Comparison of ENCODE assay signal across 16 mouse cellular contexts in the genomic region with DNA sequence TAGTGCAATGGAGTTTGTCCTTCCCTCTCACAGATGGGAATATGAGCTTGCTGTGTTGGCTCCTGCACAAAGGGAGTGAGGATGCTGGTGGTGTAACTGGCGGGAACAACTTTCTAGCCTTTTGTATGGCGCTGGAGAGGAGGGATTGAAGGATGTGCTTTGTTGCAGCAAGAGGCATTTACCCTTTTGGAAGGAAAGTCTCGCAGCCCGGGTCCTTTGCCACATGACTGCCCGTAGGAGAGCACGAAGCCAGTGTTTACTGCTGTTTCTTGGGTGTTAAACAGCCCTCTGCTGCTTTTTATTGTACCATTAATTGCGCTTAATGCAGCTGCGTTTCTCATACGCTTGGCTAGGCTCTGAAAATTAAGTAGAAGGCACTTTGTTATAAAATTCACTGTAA.
A peak's percentile ranks its signal among the peaks of the same experiment; 100 is the strongest.
DNase-seq lines count a peak whose midpoint lies in the region; ATAC-seq and TF ChIP-seq lines count a peak whose summit lies in the region.
"Had no signal": no experiment of that assay in that cellular context is flagged by ENCODE, and none has a peak within 500 bp of the region (broad histone marks: within the 10 kb centered on the region; RNA-seq: fewer than 3 reads in every experiment).

No protein-coding gene starts in this region.

- no peaks in the 10 kb centered on the region for H3K27me3 ChIP-seq in forebrain, postnatal 0 days (ENCODE audit: insufficient read depth, low read length)
- no peaks in the 10 kb centered on the region; the same call in 1 of the 2 replicates for H3K27me3 ChIP-seq in limb, embryonic 14.5 days (ENCODE audit: control insufficient read depth, insufficient read depth, low read length)
- H3K27me3 ChIP-seq: heart, embryonic 13.5 days; intestine, embryonic 15.5 days; liver, embryonic 12.5 days had no signal

- H3K27ac ChIP-seq in layer of hippocampus, adult 2 months, result peak overlapping the region; percentile 29; the same call in 1 of the 2 replicates
- no peak overlapping the region for H3K27ac ChIP-seq in forebrain, postnatal 0 days (ENCODE audit: low read depth, low read length)
- H3K27ac ChIP-seq in limb, embryonic 14.5 days (replicated peaks; ENCODE audit: low read depth, low read length), result no peak overlapping the region
- H3K27ac ChIP-seq in gastrocnemius, adult 2 months, result no peak overlapping the region
- H3K27ac ChIP-seq: heart, embryonic 13.5 days; intestine, embryonic 15.5 days; liver, embryonic 12.5 days; macrophage had no signal

- TF ChIP-seq CTCF in layer of hippocampus, adult 2 months (conservative IDR thresholded peaks at IDR 0.05), result no peak
- no peak for TF ChIP-seq CTCF in forebrain, postnatal 0 days (IDR thresholded peaks at IDR 0.05; ENCODE audit: low read depth)
- TF ChIP-seq CTCF in gastrocnemius, adult 2 months (IDR thresholded peaks at IDR 0.05), result no peak

- H3K4me1 ChIP-seq in forebrain, postnatal 0 days (ENCODE audit: insufficient read depth), result peaks cover 6% of the 10 kb centered on the region; the same call in 1 of the 2 replicates
- peaks cover 18% of the 10 kb centered on the region for H3K4me1 ChIP-seq in limb, embryonic 14.5 days (ENCODE audit: control insufficient read depth, insufficient read depth, low read length)
- H3K4me1 ChIP-seq: heart, embryonic 13.5 days; intestine, embryonic 15.5 days; liver, embryonic 12.5 days had no signal

- no peak overlapping the region for H3K9ac ChIP-seq in forebrain, postnatal 0 days
- no peak overlapping the region for H3K9ac ChIP-seq in limb, embryonic 14.5 days (ENCODE audit: low read depth, low read length, severe bottlenecking)
- H3K9ac ChIP-seq: heart, embryonic 13.5 days; intestine, embryonic 15.5 days; liver, embryonic 12.5 days had no signal

- intact Hi-C loops in gastrocnemius, adult 2 months (cut with DNase I), result no loop called here

- H3K36me3 ChIP-seq in forebrain, postnatal 0 days (ENCODE audit: insufficient read depth), result no peaks in the 10 kb centered on the region
- no peaks in the 10 kb centered on the region for H3K36me3 ChIP-seq in limb, embryonic 14.5 days (ENCODE audit: control insufficient read depth, insufficient read depth, low read length)
- H3K36me3 ChIP-seq: heart, embryonic 13.5 days; intestine, embryonic 15.5 days; liver, embryonic 12.5 days had no signal

- ATAC-seq in forebrain, postnatal 0 days, result peak; percentile 48
- 0 out of 2 replicates have a peak, but pooled peaks have one; percentile 19 for ATAC-seq in limb, embryonic 14.5 days (ENCODE audit: low FRiP score, low read depth)
- ATAC-seq: intestine, embryonic 15.5 days; liver, embryonic 12.5 days had no signal

- no peak overlapping the region for H3K4me3 ChIP-seq in layer of hippocampus, adult 2 months
- no peak overlapping the region for H3K4me3 ChIP-seq in forebrain, postnatal 0 days (ENCODE audit: low read depth, low read length)
- H3K4me3 ChIP-seq in limb, embryonic 14.5 days (replicated peaks; ENCODE audit: low read length), result no peak overlapping the region
- H3K4me3 ChIP-seq in gastrocnemius, adult 2 months, result no peak overlapping the region
- H3K4me3 ChIP-seq: heart, embryonic 13.5 days; intestine, embryonic 15.5 days; liver, embryonic 12.5 days had no signal

- no peak for TF ChIP-seq POLR2A in limb, embryonic 14.5 days (IDR thresholded peaks at IDR 0.05; ENCODE audit: borderline replicate concordance, extremely low read depth, insufficient read depth, insufficient read length)

- DNase-seq in layer of hippocampus, adult 2 months (ENCODE audit: low spot score in 2 of 2), result no peak
- DNase-seq in layer of hippocampus, adult 18-20 months (ENCODE audit: low spot score in 2 of 2), result no peak
- DNase-seq in forebrain, postnatal 0 days, result no peak
- no peak for DNase-seq in limb, embryonic 14.5 days (ENCODE audit: low spot score)
- DNase-seq in retina, postnatal 1 day, result peak; percentile 56
- no peak for DNase-seq in gastrocnemius, adult 2 months
- no peak for DNase-seq in testis, postnatal 14 days (ENCODE audit: low spot score)
- DNase-seq in liver, result no peak
- DNase-seq: adrenal gland, adult 2 months; B cell, adult 2 months; cerebellum, adult 18-20 months; right cerebral cortex, postnatal 4 days had no signal

- H3K9me3 ChIP-seq in forebrain, postnatal 0 days (ENCODE audit: low read length), result no peaks in the 10 kb centered on the region
- no peaks in the 10 kb centered on the region for H3K9me3 ChIP-seq in limb, embryonic 14.5 days (ENCODE audit: control insufficient read depth, low read length)
- H3K9me3 ChIP-seq: heart, embryonic 13.5 days; intestine, embryonic 15.5 days; liver, embryonic 12.5 days had no signal

- 12% methylated on average over 9 of the region's 9 CpGs for WGBS in forebrain, postnatal 0 days
- WGBS in limb, embryonic 14.5 days, result 23% methylated on average over 9 of the region's 9 CpGs

- no peak overlapping the region for H3K4me2 ChIP-seq in forebrain, postnatal 0 days (ENCODE audit: low read depth)
- H3K4me2 ChIP-seq in limb, embryonic 14.5 days (replicated peaks; ENCODE audit: low read depth, low read length, severe bottlenecking), result no peak overlapping the region
- H3K4me2 ChIP-seq: heart, embryonic 13.5 days; intestine, embryonic 15.5 days; liver, embryonic 12.5 days had no signal
